Mouse (Mus musculus) heart, embryonic 16.5 days (tissue): ENCODE measurements around the gene Gsdma3. TPM values are rescaled to one million over a fixed set of nuclear protein-coding genes. Genes with fewer than 3 reads are reported as not detected.
"Not testable (repeated sequence)": the region's sequence is repeated elsewhere in the genome, so short reads cannot be mapped to it uniquely, and the experiment has no call there.

ENCODE experiments used
- ATAC-seq: fragments of 200-750 bp; cut with Nextera tagmentation; replicated peaks from 2 replicates; pipeline ENCODE4 v1.8.0; 2017; ENCODE audit warnings: moderate number of reproducible peaks; ENCODE audit not compliant: insufficient read depth, low FRiP score; ENCODE audit errors: extremely low read depth
- H3K27ac ChIP-seq: fragments of 300-500 bp; sonication (generic); 2 replicates; pipeline ENCODE4 v1.5.1; 2014; ENCODE audit warnings: mild to moderate bottlenecking, low read length, control low read depth, moderate library complexity
- H3K27me3 ChIP-seq: fragments of 300-500 bp; sonication (generic); 2 replicates; pipeline ENCODE4 v1.6.1; 2014; ENCODE audit warnings: low read length, mixed read lengths; ENCODE audit not compliant: control insufficient read depth, insufficient read depth
- H3K36me3 ChIP-seq: fragments of 300-500 bp; sonication (generic); 2 replicates; pipeline ENCODE4 v1.6.1; 2014; ENCODE audit not compliant: control insufficient read depth, insufficient read depth
- H3K4me1 ChIP-seq: fragments of 300-500 bp; sonication (generic); 2 replicates; pipeline ENCODE4 v1.6.1; 2014; ENCODE audit warnings: low read length, mixed read lengths; ENCODE audit not compliant: control insufficient read depth, insufficient read depth
- H3K4me2 ChIP-seq: fragments of 300-500 bp; sonication (generic); 2 replicates; pipeline ENCODE4 v1.6.1; 2014; ENCODE audit warnings: low read depth, mild to moderate bottlenecking, control low read depth, low read length
- H3K4me3 ChIP-seq: fragments of 300-500 bp; sonication (generic); 2 replicates; pipeline ENCODE4 v1.5.1; 2014; ENCODE audit warnings: mild to moderate bottlenecking, control low read depth, low read length
- H3K9ac ChIP-seq: fragments of 300-500 bp; sonication (generic); 2 replicates; pipeline ENCODE4 v1.6.1; 2014; ENCODE audit warnings: low read length, control low read depth
- H3K9me3 ChIP-seq: fragments of 300-500 bp; sonication (generic); replicated peaks from 2 replicates; pipeline ENCODE4 v1.6.1; 2016; ENCODE audit warnings: low read length; ENCODE audit not compliant: control insufficient read depth
- WGBS: fragments of 180-500 bp; shearing (Covaris S2); extraction: QIAGEN DNeasy Blood & Tissue Kit; methylation state at CpG from one replicate; pipeline ENCODE4 v1.1.7; 2014; 5-methylcytosine and 5-hydroxymethylcytosine counted together
- polyA plus RNA-seq: library from polyadenylated mRNA; unstranded; fragments of >200 nt; fragmentation: Nextera tagmentation; extraction: Ambion mirVana; gene quantifications from 2 replicates; pipeline ENCODE4 v1.2.1, GENCODE M21; 2015

The Gsdma3 gene
- polyA plus RNA-seq, 1 experiment from 2014 or later, result 0.09 TPM

GRCm38 (mm10) chr11:98635312-98635970 is 9.3 kb downstream of the Gsdma3 start:
- not testable (repeated sequence) for H3K9ac ChIP-seq, ATAC-seq
- 21% methylated on average over 10 of the region's 10 CpGs for WGBS

DNA sequence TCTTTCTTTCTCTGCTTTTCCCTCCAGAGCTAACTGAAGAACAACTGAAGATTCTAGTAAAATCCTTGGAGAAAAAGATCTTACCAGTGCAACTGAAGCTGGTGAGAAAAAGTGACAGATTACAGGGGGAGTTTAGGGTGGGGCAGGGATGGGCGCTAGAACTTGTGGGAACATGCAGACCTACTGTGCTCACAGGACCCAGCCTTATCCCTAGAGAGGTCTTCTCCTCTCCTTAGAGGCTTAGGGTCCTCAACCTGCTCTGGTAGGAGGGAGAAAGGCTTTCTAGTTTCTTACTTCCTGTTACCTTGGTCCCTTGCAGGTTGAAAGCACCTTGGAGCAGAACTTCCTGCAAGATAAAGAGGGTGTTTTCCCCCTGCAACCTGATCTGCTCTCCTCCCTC is 11.3 kb downstream of the Gsdma3 start:
- 75% methylated on average over 1 of the region's 1 CpGs for WGBS
- H3K9me3 ChIP-seq, result no peaks in the 10 kb centered on the region
- H3K4me1 ChIP-seq, result no peaks in the 10 kb centered on the region
- no peaks in the 10 kb centered on the region for H3K27me3 ChIP-seq
- no peak overlapping the region for H3K9ac ChIP-seq
- H3K4me3 ChIP-seq, result no peak overlapping the region
- H3K4me2 ChIP-seq, result no peak overlapping the region
- no peak for ATAC-seq
- H3K27ac ChIP-seq, result no peak overlapping the region
- H3K36me3 ChIP-seq, result no peaks in the 10 kb centered on the region

More at GRCm38 (mm10) chr11:98635312-98635970, 9.3 kb downstream of the Gsdma3 start:
- not testable (repeated sequence) for H3K27ac ChIP-seq, H3K27me3 ChIP-seq, H3K4me2 ChIP-seq, H3K4me3 ChIP-seq, H3K36me3 ChIP-seq, H3K4me1 ChIP-seq, H3K9me3 ChIP-seq

- Histone ChIP-seq H3K27ac (no peak overlapping the region), H3K36me3 (no peaks in the 10 kb centered on the region), H3K4me1 (no peaks in the 10 kb centered on the region), H3K9ac (no peak overlapping the region), H3K9me3 (no peaks in the 10 kb centered on the region), H3K4me2 (no peak overlapping the region), H3K27me3 (no peaks in the 10 kb centered on the region), H3K4me3 (no peak overlapping the region)
- no peak for ATAC-seq
- 49% methylated on average over 5 of the region's 5 CpGs for WGBS
Observed at GRCm38 (mm10) chr11:98640091-98640490, 13.9 kb downstream of the Gsdma3 start.

GRCm38 (mm10) chr11:98644757-98645156 is 18.6 kb downstream of the Gsdma3 start:
- no peak overlapping the region for H3K9ac ChIP-seq
- no peak overlapping the region for H3K4me3 ChIP-seq
- H3K9me3 ChIP-seq, result no peaks in the 10 kb centered on the region
- H3K27ac ChIP-seq, result no peak overlapping the region
- no peaks in the 10 kb centered on the region for H3K27me3 ChIP-seq
- no peaks in the 10 kb centered on the region for H3K36me3 ChIP-seq
- no peak for ATAC-seq
- H3K4me2 ChIP-seq, result no peak overlapping the region
- no peaks in the 10 kb centered on the region for H3K4me1 ChIP-seq
- WGBS, result 82% methylated on average over 3 of the region's 3 CpGs

- Histone ChIP-seq H3K27ac (no peak overlapping the region), H3K9ac (no peak overlapping the region), H3K36me3 (no peaks in the 10 kb centered on the region), H3K4me2 (no peak overlapping the region), H3K4me3 (no peak overlapping the region), H3K4me1 (no peaks in the 10 kb centered on the region), H3K9me3 (no peaks in the 10 kb centered on the region), H3K27me3 (no peaks in the 10 kb centered on the region)
- 79% methylated on average over 2 of the region's 2 CpGs for WGBS
- no peak for ATAC-seq
Observed at GRCm38 (mm10) chr11:98645946-98646345, 19.8 kb downstream of the Gsdma3 start.

- Histone ChIP-seq H3K27ac (no peak within 1 kb of the TSS), H3K27me3 (no peaks in the 10 kb centered on the region), H3K4me1 (no peaks in the 10 kb centered on the region), H3K4me3 (no peak within 1 kb of the TSS), H3K9me3 (no peaks in the 10 kb centered on the region), H3K9ac (no peak within 1 kb of the TSS), H3K4me2 (no peak within 1 kb of the TSS), H3K36me3 (no peaks in the 10 kb centered on the region)
- 46% methylated on average over 2 of the region's 2 CpGs for WGBS
- no peak for ATAC-seq
Observed at GRCm38 (mm10) chr11:98646459-98646858, 20.3 kb downstream of the Gsdma3 start, which contains the start of gene Gsdma2. Gene Gsdma2, plus strand, starts transcription at chr11:98646759.

DNA sequence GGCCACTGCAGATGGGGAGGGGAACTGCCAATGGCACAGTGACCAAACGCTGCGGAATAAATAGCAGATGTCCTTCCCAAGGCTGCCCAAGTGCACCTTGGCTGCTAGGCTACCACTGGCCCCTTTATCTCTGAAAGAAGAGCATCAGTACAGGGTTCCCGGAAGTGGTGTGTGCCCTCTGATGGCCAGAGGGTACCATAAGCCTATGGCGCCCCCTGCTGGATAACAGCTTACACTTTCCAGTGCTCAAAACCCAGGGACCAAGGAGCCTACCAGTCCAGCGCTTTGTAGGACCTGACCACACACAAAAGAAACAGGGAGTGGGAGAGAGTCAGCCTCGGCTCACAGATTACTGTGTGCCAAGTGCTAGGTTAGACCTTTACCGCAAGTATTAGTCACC is 28.9 kb downstream of the Gsdma3 start:
- not testable (repeated sequence) for H3K27me3 ChIP-seq, H3K4me2 ChIP-seq, H3K27ac ChIP-seq, H3K9me3 ChIP-seq, H3K4me1 ChIP-seq, H3K4me3 ChIP-seq, H3K36me3 ChIP-seq, H3K9ac ChIP-seq, ATAC-seq
- 15% methylated on average over 7 of the region's 7 CpGs for WGBS

GRCm38 (mm10) chr11:98660517-98660916 is 34.4 kb downstream of the Gsdma3 start:
- 13% methylated on average over 6 of the region's 6 CpGs for WGBS
- H3K4me3 ChIP-seq, result no peak overlapping the region
- no peak overlapping the region for H3K9ac ChIP-seq
- no peaks in the 10 kb centered on the region for H3K4me1 ChIP-seq
- ATAC-seq, result no peak
- no peak overlapping the region for H3K4me2 ChIP-seq
- H3K27me3 ChIP-seq, result peaks cover 7% of the 10 kb centered on the region
- H3K36me3 ChIP-seq, result no peaks in the 10 kb centered on the region
- H3K9me3 ChIP-seq, result no peaks in the 10 kb centered on the region
- H3K27ac ChIP-seq, result no peak overlapping the region

DNA sequence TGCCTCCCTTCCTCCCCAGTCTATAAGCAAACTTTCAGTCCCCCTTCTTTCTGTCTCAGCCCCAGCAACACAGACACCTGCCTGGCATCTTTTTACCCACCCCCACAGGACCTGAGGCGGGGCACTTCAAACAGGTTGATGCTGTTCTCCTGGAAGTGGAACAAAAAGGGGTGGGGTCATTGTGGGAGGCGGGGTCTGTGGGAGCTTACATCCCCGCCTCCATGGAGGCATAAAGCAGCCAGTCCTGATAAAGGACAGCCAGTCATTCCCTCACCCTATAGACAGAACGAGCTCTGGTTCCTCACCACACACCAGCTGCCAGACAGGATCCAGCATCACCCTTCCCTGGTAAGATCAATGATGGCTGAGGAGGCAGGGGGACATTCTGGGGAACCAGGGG is 37.9 kb downstream of the Gsdma3 start, which contains the start of gene Gsdma:
Gsdma (plus strand) TSS at position 261 of the 400 bp plus-strand sequence.
- 14% methylated on average over 4 of the region's 4 CpGs for WGBS
- no peaks in the 10 kb centered on the region for H3K4me1 ChIP-seq
- ATAC-seq, result no peak
- H3K4me2 ChIP-seq, result no peak within 1 kb of the TSS
- no peak within 1 kb of the TSS for H3K27ac ChIP-seq
- H3K36me3 ChIP-seq, result no peaks in the 10 kb centered on the region
- H3K9ac ChIP-seq, result no peak within 1 kb of the TSS
- H3K4me3 ChIP-seq, result no peak within 1 kb of the TSS
- peaks cover 27% of the 10 kb centered on the region for H3K27me3 ChIP-seq
- H3K9me3 ChIP-seq, result no peaks in the 10 kb centered on the region
